Mouse (Mus musculus): Measurements from ENCODE around the gene Tmem28. TPM values are rescaled to one million over a fixed set of nuclear protein-coding genes. Genes with fewer than 3 reads are reported as not detected.
A peak's percentile ranks its signal among the peaks of the same experiment; 100 is the strongest.

Gene Tmem28
- total RNA-seq (2021) = 10 to 100 TPM; 17.0 to 18.2 TPM

DNA sequence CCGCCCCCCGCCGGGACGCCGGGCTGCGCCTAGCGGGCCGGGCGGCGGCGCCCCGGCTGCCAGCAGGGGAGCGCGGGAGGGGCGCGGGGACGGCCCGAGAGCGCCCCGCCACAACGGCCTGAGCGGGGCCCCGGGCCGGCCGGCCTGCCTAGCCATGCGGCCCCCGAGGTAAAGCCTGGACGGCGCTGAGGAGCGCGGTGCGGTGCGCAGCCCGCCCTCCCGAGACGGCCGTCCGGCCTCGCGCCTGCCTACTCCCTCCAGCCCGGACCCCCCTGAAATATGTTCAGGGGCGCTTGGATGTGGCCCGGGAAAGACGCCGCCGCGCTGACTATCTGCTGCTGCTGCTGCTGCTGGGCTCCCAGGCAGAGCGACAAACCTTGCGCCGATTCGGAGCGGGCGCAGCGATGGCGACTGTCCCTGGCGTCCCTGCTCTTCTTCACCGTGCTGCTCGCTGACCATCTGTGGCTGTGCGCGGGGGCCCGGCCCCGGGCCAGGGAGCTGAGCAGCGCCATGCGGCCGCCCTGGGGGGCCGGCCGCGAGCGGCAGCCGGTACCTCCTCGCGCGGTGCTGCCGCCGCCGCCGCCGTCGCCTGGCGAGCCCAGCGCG lies at the start of gene Tmem28:
Tmem28 (plus strand) TSS at position 232 of the 606 bp plus-strand sequence.
- DNase-seq (ENCODE audit: extremely low spot score in 1 of 2, low spot score in 2 of 2) = peak in 1 of 2 experiments; percentile 24

DNA sequence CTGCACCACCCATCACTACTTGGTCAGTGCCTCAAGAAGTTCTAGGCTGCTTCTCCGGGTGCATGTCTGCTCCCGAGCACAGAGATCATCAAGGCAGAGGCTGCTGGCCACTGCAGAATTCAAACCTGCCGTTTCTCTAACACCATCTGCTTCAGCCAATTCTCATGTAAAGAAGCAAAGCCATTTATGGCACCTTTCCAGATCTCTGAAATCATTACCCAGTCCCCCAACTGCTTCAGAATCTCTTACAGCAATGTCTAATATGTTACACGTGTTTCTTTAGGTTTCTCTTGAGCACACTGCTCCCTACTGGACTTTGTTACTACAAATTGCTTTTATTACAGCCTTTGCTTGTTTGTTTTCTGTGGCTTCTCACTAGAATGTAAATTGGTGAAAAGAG lies 40.5 kb upstream of the Tmem28 start:
- no peak for DNase-seq (ENCODE audit: extremely low spot score in 1 of 2, low spot score in 2 of 2)
- intact Hi-C loops (cut with DNase I) = no loop called here

More for the DNA sequence above, at the start of gene Tmem28:
- intact Hi-C loops (cut with DNase I) = loop anchor here (10.0 kb wide), 1 partner anchor 154 kb away; the partner anchor contains the start of gene Eda

DNA sequence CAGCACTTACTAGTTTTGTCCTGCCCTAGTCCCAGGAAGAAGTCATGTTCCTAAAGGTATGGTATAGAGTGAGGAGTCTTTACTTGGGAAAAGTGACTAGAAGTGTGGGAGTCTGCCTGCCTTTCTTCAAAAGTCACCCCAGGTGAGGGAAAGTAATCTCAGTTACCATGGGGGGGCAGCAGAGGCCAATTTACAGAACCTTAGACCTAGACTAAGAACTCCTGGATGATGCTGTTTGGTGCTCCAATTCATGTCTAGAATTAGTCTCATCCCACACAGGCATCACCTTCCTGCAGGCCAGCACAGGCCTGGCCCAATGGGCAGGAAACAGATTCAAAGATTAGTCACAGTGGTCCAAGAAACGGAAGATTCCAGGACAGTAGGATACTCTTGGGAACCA lies 12.4 kb upstream of the Tmem28 start:
- peak in 1 of 2 experiments; percentile 21 for DNase-seq (ENCODE audit: extremely low spot score in 1 of 2, low spot score in 2 of 2)
- intact Hi-C loops (cut with DNase I) = loop anchor here (5.0 kb wide), 1 partner anchor 679 kb away; no protein-coding TSS in a partner anchor

DNA sequence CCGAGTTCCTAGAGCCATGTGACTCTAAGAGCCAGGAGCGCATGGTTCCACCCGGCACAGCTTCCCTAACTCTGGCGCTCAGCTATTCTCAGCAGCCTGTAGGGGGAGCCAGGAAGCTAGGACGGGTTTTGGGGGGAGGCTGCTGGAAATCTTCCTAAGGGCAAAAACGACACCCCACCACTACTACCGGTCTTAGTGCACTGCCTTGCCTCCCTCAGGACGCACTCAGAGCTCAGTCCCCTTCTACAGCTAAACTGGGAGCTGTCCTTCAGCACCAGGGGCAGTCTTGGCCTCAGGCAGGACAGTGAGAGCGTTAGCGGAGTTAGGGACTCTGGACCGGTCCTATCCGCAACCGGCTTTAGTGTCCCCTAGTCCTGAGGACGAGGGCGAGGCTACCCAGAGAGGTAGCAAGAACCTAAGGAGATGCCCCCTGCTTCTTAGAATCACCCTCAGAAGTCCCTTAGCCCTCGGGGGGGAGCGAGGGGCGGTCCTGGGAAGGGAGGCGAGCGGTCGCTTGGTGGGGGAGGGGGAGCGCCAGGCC lies 1.4 kb upstream of the Tmem28 start:
- DNase-seq (ENCODE audit: extremely low spot score in 1 of 2, low spot score in 2 of 2) = peak; percentile 34 to 49
- intact Hi-C loops (cut with DNase I) = no loop called here

DNA sequence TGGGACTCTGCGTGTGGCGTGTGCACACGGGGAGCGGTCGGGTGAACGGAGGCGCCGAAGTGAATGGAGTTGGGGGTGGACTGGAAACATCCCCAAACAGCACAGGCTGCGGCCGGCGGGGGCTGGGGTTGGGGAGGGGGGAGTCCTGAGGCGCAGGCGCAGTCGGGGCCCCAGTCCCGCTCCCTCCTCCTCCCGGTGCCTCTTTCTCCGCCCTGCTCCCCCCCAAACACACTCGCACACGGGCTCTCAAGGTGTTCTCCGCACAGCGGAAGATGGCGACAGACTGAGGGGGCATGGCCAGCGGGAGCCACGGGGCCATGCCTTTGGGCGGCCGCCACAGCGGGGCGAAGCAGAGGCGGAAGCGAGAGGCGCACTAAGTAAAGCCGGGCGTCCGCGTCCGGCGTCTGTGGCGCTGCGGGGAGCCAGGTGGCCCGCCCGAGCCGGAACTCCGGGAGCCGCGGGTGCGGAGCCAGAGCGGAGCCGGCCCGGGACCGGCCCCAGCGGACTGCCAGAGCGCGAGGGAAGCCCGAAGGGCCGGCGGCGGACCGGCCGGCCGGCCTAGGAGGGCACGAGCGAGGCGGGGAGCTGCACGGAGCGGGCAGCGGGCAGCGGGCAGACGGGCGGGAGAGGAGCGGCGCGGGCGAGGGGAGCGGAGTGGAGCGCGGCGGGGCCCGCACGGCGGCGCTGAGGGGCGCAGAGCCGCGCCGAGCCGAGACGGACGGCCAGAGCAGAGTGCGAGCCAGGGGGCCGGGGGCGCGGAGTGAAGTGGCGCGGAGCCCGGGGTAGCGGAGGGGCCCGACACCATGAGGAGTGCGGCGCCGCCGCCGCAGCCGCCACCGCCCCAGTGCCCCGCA lies 658 bp upstream of the Tmem28 start:
- peak; percentile 9 to 53 for DNase-seq (ENCODE audit: extremely low spot score in 1 of 2, low spot score in 2 of 2)
- intact Hi-C loops (cut with DNase I) = loop anchor here (10.0 kb wide), 1 partner anchor 155 kb away; the partner anchor contains the start of gene Eda

DNA sequence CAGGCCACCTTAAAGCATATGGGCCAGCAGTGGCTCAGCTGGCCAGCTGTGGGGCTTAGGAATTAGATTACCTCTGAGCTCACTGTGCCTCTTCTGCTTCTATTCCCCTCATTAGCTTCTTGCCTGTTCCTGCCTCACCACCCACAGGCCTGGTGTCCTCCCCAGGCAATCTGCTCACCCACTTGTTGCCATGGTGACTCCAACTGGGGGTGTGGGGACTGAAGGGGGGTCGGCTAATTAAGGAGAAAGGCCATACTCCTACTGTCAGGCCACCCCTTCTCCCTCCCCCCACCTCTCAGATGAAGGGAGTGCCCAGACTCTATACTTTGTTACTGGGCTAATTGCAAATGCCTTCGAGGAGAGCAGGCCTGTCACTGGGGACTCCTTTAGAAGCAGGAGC lies 21.3 kb downstream of the Tmem28 start:
- intact Hi-C loops (cut with DNase I) = no loop called here
- DNase-seq (ENCODE audit: extremely low spot score in 1 of 2, low spot score in 2 of 2) = no peak

DNA sequence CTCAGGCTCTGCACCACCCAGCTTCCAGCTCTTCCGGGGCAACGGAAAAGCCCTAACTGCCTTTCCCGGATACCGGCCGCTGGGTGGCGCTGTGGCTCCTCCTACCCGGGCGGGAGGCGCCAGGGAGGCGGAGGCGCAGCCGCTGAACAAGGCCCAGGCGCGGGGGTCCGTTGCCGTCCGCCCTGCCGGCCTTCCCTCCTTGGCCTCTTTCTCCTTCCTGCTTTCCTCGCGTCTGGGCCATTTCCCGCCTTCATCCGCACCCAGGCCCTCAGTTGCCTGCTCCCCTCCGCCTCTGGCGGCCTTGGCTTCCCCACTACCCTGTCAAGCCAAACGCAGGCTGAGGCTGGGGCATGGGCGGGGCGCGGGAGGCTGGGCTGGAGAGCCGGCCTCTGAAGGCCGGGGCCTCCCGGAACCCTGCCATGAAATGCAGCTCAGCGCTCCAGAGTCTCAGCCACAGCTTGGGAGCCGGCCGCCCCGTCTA lies 32.5 kb downstream of the Tmem28 start:
- peak in 1 of 2 experiments; percentile 60 for DNase-seq (ENCODE audit: extremely low spot score in 1 of 2, low spot score in 2 of 2)
- intact Hi-C loops (cut with DNase I) = no loop called here

DNA sequence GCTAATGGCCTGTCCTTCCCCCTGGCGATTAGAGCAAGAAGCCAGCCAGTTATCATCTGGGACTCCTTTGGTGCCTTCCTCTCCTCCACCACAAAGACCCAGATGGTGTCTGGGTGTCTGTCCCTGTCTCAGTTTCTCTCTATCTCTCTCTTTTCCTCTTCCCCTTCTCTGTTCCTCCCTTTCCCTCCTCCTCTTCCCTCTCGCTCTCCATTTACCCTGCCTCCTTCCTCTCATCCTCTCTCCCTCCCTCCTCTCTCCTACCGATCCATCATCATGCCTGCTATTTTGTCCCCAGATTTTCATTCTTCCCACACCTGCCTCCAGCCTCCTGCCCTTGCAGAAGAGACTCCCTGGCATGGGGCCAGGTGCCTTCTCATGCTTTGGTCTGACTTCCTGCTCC lies 33.0 kb downstream of the Tmem28 start:
- intact Hi-C loops (cut with DNase I) = no loop called here
- no peak for DNase-seq (ENCODE audit: extremely low spot score in 1 of 2, low spot score in 2 of 2)

DNA sequence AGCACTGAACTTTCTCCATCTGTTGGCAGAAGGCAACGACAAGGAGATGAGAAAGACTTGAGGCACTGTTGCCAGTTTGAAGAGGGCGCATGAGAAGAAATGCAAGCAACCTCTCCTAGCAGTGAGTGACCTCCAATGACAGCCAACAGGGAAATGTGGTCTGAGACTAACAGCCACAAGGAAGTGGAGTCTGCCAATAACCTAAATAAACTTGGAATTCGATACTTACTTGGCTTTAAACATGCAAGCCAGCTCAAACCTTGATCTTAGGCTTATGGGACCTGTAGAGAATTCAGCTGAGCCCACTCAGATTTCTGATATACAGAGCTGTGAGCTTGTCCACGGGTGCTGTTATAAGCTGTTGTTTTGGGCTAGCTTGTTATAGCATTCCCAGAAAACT lies 51.4 kb downstream of the Tmem28 start:
- intact Hi-C loops (cut with DNase I) = no loop called here
- DNase-seq (ENCODE audit: extremely low spot score in 1 of 2, low spot score in 2 of 2) = no peak

DNA sequence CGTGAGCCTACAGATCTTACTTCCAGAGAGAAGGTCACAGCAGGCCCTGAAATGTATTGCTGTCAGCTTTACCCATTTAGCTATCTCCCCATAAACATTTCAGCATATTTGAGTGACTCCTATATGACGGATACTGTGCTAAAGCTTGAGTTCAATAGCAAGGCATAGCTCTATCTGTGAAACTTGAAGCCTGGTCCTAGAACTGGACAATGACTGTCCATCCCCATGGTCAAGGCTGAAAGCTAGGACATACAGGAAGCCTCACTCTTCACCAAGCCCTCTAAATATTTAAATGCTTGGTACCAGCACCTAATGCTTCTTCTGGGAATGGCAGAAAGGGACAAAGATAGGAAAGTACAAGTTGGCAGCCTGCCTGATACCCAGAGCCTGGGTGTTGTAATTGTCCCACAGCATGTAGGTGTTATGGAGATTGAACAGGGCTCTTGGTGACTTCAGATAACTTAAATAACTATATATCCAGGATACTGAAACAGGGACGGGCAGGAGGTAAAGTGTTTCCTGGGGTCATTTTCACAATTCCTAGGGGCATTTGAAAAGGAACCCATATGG lies 51.9 kb downstream of the Tmem28 start:
- intact Hi-C loops (cut with DNase I) = no loop called here
- DNase-seq (ENCODE audit: extremely low spot score in 1 of 2, low spot score in 2 of 2) = no peak

DNA sequence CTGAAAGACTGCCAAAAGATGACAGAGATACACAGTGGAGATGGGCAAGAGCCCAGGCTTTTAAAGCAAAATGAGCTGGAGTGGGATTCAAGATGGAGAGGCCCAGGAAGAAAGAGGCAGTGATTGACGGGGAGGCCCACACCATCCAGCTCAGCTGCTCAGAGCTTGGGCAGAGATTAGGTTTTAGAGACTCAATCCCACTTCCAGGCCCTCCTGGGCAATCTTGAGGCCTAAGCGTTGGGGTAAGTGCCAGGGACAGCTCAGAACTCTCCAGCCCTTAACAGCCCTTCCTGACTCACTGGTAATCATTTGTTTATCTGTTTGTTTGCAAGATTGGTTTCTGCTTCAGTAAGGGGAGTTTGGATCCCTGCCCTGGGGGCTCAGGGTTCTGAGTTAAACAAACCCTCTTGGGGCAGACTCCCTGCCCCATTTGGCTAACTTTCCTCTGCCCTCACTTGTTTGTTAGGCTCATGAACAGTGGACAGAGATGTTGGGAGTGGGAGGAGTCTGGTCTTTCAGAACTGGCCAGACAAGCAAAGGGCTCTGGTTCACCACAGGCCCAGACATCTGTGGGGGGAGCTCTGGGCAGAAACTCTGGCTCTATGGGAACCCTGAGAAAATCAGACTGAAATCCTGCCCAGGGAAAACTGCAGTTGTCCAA lies 52.6 kb downstream of the Tmem28 start:
- intact Hi-C loops (cut with DNase I) = no loop called here
- DNase-seq (ENCODE audit: extremely low spot score in 1 of 2, low spot score in 2 of 2) = no peak

DNA sequence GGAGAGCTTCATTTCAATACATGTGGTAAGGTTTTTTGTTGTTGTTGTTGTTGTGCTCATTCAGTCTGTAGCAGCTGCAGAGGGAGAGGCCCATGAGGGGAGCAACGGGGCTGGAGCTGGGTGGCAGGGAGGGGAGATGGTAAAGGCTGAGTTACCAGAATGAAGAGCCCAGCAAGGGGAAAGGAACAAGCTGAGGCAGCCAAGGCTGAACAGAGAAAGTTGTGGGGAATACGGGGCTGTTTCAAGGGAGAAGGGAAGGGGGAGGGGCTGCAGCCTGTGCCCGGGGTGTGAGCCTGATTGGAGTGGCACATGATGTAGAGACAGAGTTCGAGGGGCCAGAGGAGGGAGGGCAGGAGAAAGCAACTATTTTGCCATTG lies 53.1 kb downstream of the Tmem28 start:
- intact Hi-C loops (cut with DNase I) = no loop called here
- DNase-seq (ENCODE audit: extremely low spot score in 1 of 2, low spot score in 2 of 2) = no peak

DNA sequence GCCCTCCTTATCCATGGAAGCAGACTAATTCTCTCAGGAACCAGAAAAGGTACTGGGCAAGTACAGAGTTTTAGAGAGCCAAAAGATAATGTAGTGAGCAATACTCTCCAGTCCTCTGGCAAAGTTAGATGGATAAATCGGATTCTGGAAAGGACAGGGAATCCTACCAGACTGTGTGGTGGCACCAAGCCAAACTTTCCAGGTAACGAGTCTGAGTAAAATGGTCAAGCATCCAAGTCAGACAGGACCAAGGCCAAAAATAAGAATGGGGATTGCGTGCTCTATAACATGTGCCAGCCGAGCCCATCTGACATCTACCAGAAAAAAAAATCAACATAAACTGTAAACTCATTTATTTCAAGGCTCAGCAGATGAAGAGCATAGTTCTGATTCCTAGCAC lies 56.0 kb downstream of the Tmem28 start:
- intact Hi-C loops (cut with DNase I) = no loop called here
- no peak for DNase-seq (ENCODE audit: extremely low spot score in 1 of 2, low spot score in 2 of 2)

DNA sequence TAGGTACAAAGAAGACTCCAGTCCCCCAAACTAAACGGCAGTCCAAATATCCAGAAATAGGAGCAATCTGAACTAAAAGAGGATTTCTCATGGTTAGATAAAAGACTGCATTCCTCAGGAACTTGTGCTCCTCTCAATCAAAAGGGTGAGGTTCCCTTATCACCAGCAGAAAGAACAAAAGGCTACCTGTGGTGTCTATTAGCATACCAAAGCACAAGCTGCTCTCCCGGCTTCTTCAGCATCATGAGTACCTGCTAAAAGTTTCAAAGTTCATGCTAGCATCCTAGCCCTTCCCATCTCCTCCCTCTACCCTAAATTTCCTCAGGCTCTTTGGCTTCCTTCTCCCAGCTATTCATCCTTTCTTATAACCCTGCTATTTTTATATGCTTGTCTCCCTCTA lies 62.6 kb downstream of the Tmem28 start:
- no peak for DNase-seq (ENCODE audit: extremely low spot score in 1 of 2, low spot score in 2 of 2)
- intact Hi-C loops (cut with DNase I) = no loop called here

Other genes starting within 250 kb of the Tmem28 start
- gene Eda, start 154.6 kb downstream of the Tmem28 start, total RNA-seq (2021) = 1 to 10 TPM; 7.8 to 8.5 TPM